Mouse (Mus musculus): ENCODE results near the gene Fam136a.

DNA sequence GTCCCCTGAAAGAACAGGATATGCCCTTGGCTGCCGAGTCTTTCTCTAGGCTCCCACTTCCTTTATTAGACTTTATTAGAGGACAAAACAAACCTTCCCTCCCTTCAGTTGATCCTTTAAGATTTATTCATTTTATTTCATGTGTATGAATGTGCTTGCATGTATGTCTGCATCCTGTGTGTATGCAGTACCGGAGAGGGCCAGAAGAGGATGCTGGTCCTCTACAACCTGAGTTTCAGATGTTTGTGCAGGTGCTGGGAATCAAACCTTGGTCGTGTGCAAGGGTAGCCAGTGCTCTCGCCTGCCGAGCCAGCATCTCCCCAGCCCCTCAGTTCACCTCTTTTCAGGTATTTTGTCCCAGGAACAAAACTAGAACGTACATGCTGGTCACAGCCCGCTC, 4.1 kb upstream of the Fam136a start:
- TF ChIP-seq ZC3H11A (IDR thresholded peaks at IDR 0.05; ENCODE audit: borderline replicate concordance, low read depth, low read length), result no peak
- TF ChIP-seq CHD2 (IDR thresholded peaks at IDR 0.05; ENCODE audit: low read depth, low read length), result no peak
- no peak for TF ChIP-seq HCFC1 (IDR thresholded peaks at IDR 0.05; ENCODE audit: borderline replicate concordance, insufficient read depth, low read length)
- no peak for TF ChIP-seq MAFK (IDR thresholded peaks at IDR 0.05; ENCODE audit: insufficient read depth, low read depth, low read length)
